8 mouse cellular contexts compared by ENCODE assay signal in genomic region chr2:163349411-163349810, GRCm38 (mm10). TPM values are rescaled to one million over a fixed set of nuclear protein-coding genes. Genes with fewer than 3 reads are reported as not detected.
DNase-seq lines count a peak whose midpoint lies in the region; ATAC-seq lines count a peak whose summit lies in the region.

No protein-coding gene starts in this region.

- intact Hi-C loops in left cerebral cortex, postnatal 25 days (cut with DNase I): no loop called here

- no peak for DNase-seq in frontal cortex, postnatal 25 days (ENCODE audit: low spot score in 2 of 2)
- DNase-seq in left cerebral cortex, postnatal 25 days (ENCODE audit: low spot score in 2 of 2): peak; percentile 37 to 69
- DNase-seq in left cerebral cortex, adult 8-10 months (ENCODE audit: low spot score in 2 of 2): no peak
- peak; percentile 39 for DNase-seq in brain, embryonic 18.5 days (ENCODE audit: low read depth, low spot score)
- DNase-seq in lung, postnatal 36 days: peak; percentile 58
- no peak for DNase-seq in B cell, adult 2 months
- no peak for DNase-seq in spleen, adult 12 weeks (ENCODE audit: low spot score)

- peak; percentile 77 for ATAC-seq in frontal cortex, adult (ENCODE audit: low TSS enrichment)

RNA-seq across cellular contexts. Expression of gene Jph2, which starts 48.4 kb away (rescaled TPM):
- total RNA-seq in left cerebral cortex, postnatal 25 days (2021): under 1 TPM; 0.46 to 0.48 TPM
- under 1 TPM; 0.49 to 0.85 (median 0.71) TPM for total RNA-seq in left cerebral cortex, adult 8-10 months (2022)

Comparison
In these comparisons a context has a peak if more than half of its experiments do, and no peak if none do; other contexts are left out.
1. DNase-seq: peak in left cerebral cortex, postnatal 25 days (2 of 2), brain, embryonic 18.5 days (single experiment) and lung, postnatal 36 days (single experiment); none in frontal cortex, postnatal 25 days (0 of 2), left cerebral cortex, adult 8-10 months (0 of 2), B cell, adult 2 months (0 of 2) and spleen, adult 12 weeks (single experiment).